Mouse (Mus musculus): ENCODE data around the gene Cep250.

- TF ChIP-seq POLR2A (IDR thresholded peaks at IDR 0.05; ENCODE audit: extremely low read depth, insufficient read depth, low read length) (no peak), CTCF (IDR thresholded peaks at IDR 0.05; ENCODE audit: extremely low read depth, insufficient read depth, low read length) (no peak)
Observed at GRCm38 (mm10) chr2:155985776-155986175, 29.5 kb downstream of the Cep250 start.
